Mouse (Mus musculus): ENCODE results near the gene Neb. TPM values are rescaled to one million over a fixed set of nuclear protein-coding genes. Genes with fewer than 3 reads are reported as not detected.
A peak's percentile ranks its signal among the peaks of the same experiment; 100 is the strongest.

The Neb gene
- total RNA-seq (2021), result 1 to 10 TPM; 5.2 to 6.7 TPM

GRCm38 (mm10) chr2:52378448-52378804 is at the start of gene Neb:
Gene Neb, minus strand, starts transcription at chr2:52378474.
- intact Hi-C loops (cut with DNase I), result no loop called here
- peak in 1 of 2 experiments; percentile 7 for DNase-seq

- DNase-seq, result no peak
- intact Hi-C loops (cut with DNase I), result loop anchor here (10.0 kb wide), 2 partner anchors 317 to 767 kb away; partner anchors contain the start of genes Arl6ip6, Prpf40a and Stam2
These were observed 49.1 kb upstream of the Neb start for GRCm38 (mm10) chr2:52427383-52427782.

- no peak for DNase-seq
- intact Hi-C loops (cut with DNase I), result loop anchor here (10.0 kb wide), 2 partner anchors 319 to 769 kb away; partner anchors contain the start of genes Arl6ip6, Prpf40a and Stam2
These were observed 47.8 kb upstream of the Neb start for GRCm38 (mm10) chr2:52426041-52426440.

GRCm38 (mm10) chr2:52425523-52425795 is 47.2 kb upstream of the Neb start:
- DNase-seq, result no peak
- intact Hi-C loops (cut with DNase I), result loop anchor here (10.0 kb wide), 2 partner anchors 319 to 769 kb away; partner anchors contain the start of genes Arl6ip6, Prpf40a and Stam2

- intact Hi-C loops (cut with DNase I), result loop anchor here (5.0 to 10.0 kb wide), 4 partner anchors 152 to 770 kb away; partner anchors contain the start of genes Arl6ip6, Prpf40a and Stam2
- peak; percentile 98 to 99 for DNase-seq
These were observed 46.7 kb upstream of the Neb start, which contains the start of gene Arl5a for GRCm38 (mm10) chr2:52424747-52425522. Gene Arl5a, minus strand, starts transcription at chr2:52424901.

- intact Hi-C loops (cut with DNase I), result loop anchor here (5.0 to 10.0 kb wide), 4 partner anchors 153 to 771 kb away; partner anchors contain the start of genes Arl6ip6, Prpf40a and Stam2
- peak in 1 of 2 experiments; percentile 57 for DNase-seq
These were observed 46.0 kb upstream of the Neb start for GRCm38 (mm10) chr2:52424248-52424728.

- intact Hi-C loops (cut with DNase I), result loop anchor here (5.0 to 10.0 kb wide), 4 partner anchors 154 to 771 kb away; partner anchors contain the start of genes Arl6ip6, Prpf40a and Stam2
- DNase-seq, result no peak
These were observed 45.5 kb upstream of the Neb start for GRCm38 (mm10) chr2:52423611-52424247.

GRCm38 (mm10) chr2:52422871-52423610 is 44.8 kb upstream of the Neb start:
- intact Hi-C loops (cut with DNase I), result loop anchor here (5.0 to 10.0 kb wide), 4 partner anchors 154 to 772 kb away; partner anchors contain the start of genes Arl6ip6, Prpf40a and Stam2
- DNase-seq, result no peak

GRCm38 (mm10) chr2:52421197-52421596 is 42.9 kb upstream of the Neb start:
- intact Hi-C loops (cut with DNase I), result loop anchor here (5.0 to 10.0 kb wide), 4 partner anchors 156 to 774 kb away; partner anchors contain the start of genes Arl6ip6, Prpf40a and Stam2
- DNase-seq, result no peak

GRCm38 (mm10) chr2:52420001-52420710 is 41.9 kb upstream of the Neb start:
- intact Hi-C loops (cut with DNase I), result loop anchor here (5.0 to 10.0 kb wide), 4 partner anchors 157 to 775 kb away; partner anchors contain the start of genes Arl6ip6, Prpf40a and Stam2
- DNase-seq, result no peak

GRCm38 (mm10) chr2:52419295-52419694 is 41.0 kb upstream of the Neb start:
- no peak for DNase-seq
- intact Hi-C loops (cut with DNase I), result no loop called here

GRCm38 (mm10) chr2:52412524-52413037 is 34.3 kb upstream of the Neb start:
- no peak for DNase-seq
- intact Hi-C loops (cut with DNase I), result no loop called here

GRCm38 (mm10) chr2:52406480-52406879 is 28.2 kb upstream of the Neb start:
- DNase-seq, result no peak
- intact Hi-C loops (cut with DNase I), result loop anchor here (5.0 kb wide), 2 partner anchors 104 to 144 kb away; no protein-coding TSS in a partner anchor

GRCm38 (mm10) chr2:52405238-52405637 is 27.0 kb upstream of the Neb start:
- intact Hi-C loops (cut with DNase I), result loop anchor here (5.0 kb wide), 2 partner anchors 103 to 143 kb away; no protein-coding TSS in a partner anchor

GRCm38 (mm10) chr2:52394529-52394928 is 16.3 kb upstream of the Neb start:
- no peak for DNase-seq
- intact Hi-C loops (cut with DNase I), result no loop called here

More at GRCm38 (mm10) chr2:52405238-52405637, 27.0 kb upstream of the Neb start:
- DNase-seq, result no peak

GRCm38 (mm10) chr2:52390415-52390975 is 12.2 kb upstream of the Neb start:
- intact Hi-C loops (cut with DNase I), result no loop called here
- peak in 1 of 2 experiments; percentile 4 for DNase-seq

GRCm38 (mm10) chr2:52389975-52390374 is 11.7 kb upstream of the Neb start:
- DNase-seq, result no peak
- intact Hi-C loops (cut with DNase I), result no loop called here

GRCm38 (mm10) chr2:52386451-52386850 is 8.2 kb upstream of the Neb start:
- intact Hi-C loops (cut with DNase I), result no loop called here
- no peak for DNase-seq

- DNase-seq, result peak in 1 of 2 experiments; percentile 13
- intact Hi-C loops (cut with DNase I), result no loop called here
These were observed 7.8 kb upstream of the Neb start for GRCm38 (mm10) chr2:52386037-52386436.

Data from heart, postnatal 36 days (tissue).